Mouse (Mus musculus) midbrain, embryonic 12.5 days (tissue): ENCODE measurements around the gene Adarb1. TPM values are rescaled to one million over a fixed set of nuclear protein-coding genes. Genes with fewer than 3 reads are reported as not detected.

Source experiments
- ATAC-seq: fragments of 200-750 bp; cut with Nextera tagmentation; 2 replicates; pipeline ENCODE4 v1.8.0; 2017; ENCODE audit warnings: low read depth, moderate TSS enrichment, moderate library complexity; ENCODE audit not compliant: low FRiP score
- H3K27ac ChIP-seq: fragments of 300-500 bp; sonication (generic); replicated peaks from 2 replicates; pipeline ENCODE4 v1.5.1; 2016; ENCODE audit warnings: mild to moderate bottlenecking
- H3K27me3 ChIP-seq: fragments of 300-500 bp; sonication (generic); 2 replicates; pipeline ENCODE4 v1.6.1; 2016; ENCODE audit warnings: mild to moderate bottlenecking
- H3K36me3 ChIP-seq: fragments of 300-500 bp; sonication (generic); 2 replicates; pipeline ENCODE4 v1.6.1; 2016
- H3K4me1 ChIP-seq: fragments of 300-500 bp; sonication (generic); 2 replicates; pipeline ENCODE4 v1.6.1; 2016
- H3K4me2 ChIP-seq: fragments of 300-500 bp; sonication (generic); replicated peaks from 2 replicates; pipeline ENCODE4 v1.6.1; 2016; ENCODE audit warnings: mild to moderate bottlenecking, moderate library complexity
- H3K4me3 ChIP-seq: fragments of 300-500 bp; sonication (generic); 2 replicates; pipeline ENCODE4 v1.5.1; 2016; ENCODE audit warnings: mild to moderate bottlenecking
- H3K9ac ChIP-seq: fragments of 300-500 bp; sonication (generic); replicated peaks from 2 replicates; pipeline ENCODE4 v1.6.1; 2016; ENCODE audit warnings: mild to moderate bottlenecking, moderate library complexity
- H3K9me3 ChIP-seq: fragments of 300-500 bp; sonication (generic); 2 replicates; pipeline ENCODE4 v1.6.1; 2016; ENCODE audit warnings: mild to moderate bottlenecking
- WGBS: fragments of 180-500 bp; shearing (Covaris S2); methylation state at CpG from one replicate; pipeline ENCODE4 v1.1.7; 2016; 5-methylcytosine and 5-hydroxymethylcytosine counted together
- polyA plus RNA-seq: library from polyadenylated mRNA; unstranded; fragments of >200 nt; fragmentation: Nextera tagmentation; extraction: Ambion mirVana; gene quantifications from 2 replicates; pipeline ENCODE4 v1.2.1, GENCODE M21; 2016

Gene Adarb1
- polyA plus RNA-seq, 1 experiment from 2014 or later, result 9.3 TPM

GRCm38 (mm10) chr10:77272980-77273730 lies 144.9 kb downstream of the Adarb1 start:
- H3K36me3 ChIP-seq, result peaks cover 27% of the 10 kb centered on the region
- no peak overlapping the region for H3K4me2 ChIP-seq
- no peak overlapping the region for H3K27ac ChIP-seq
- ATAC-seq, result no peak
- H3K4me3 ChIP-seq, result no peak overlapping the region
- H3K9ac ChIP-seq, result no peak overlapping the region
- H3K27me3 ChIP-seq, result peaks cover 3% of the 10 kb centered on the region; the same call in 1 of the 2 replicates
- WGBS, result 70% methylated on average over 11 of the region's 11 CpGs
- H3K4me1 ChIP-seq, result peaks cover 4% of the 10 kb centered on the region; the same call in 1 of the 2 replicates
- no peaks in the 10 kb centered on the region for H3K9me3 ChIP-seq

GRCm38 (mm10) chr10:77269129-77269528 lies 148.9 kb downstream of the Adarb1 start:
- Histone ChIP-seq H3K4me1 (peaks cover 4% of the 10 kb centered on the region; the same call in 1 of the 2 replicates), H3K36me3 (peaks cover 67% of the 10 kb centered on the region)
- WGBS, result 91% methylated on average over 7 of the region's 7 CpGs

GRCm38 (mm10) chr10:77267027-77267426 lies 151.0 kb downstream of the Adarb1 start:
- no peak overlapping the region for H3K27ac ChIP-seq
- H3K4me3 ChIP-seq, result no peak overlapping the region
- no peaks in the 10 kb centered on the region for H3K4me1 ChIP-seq
- ATAC-seq, result no peak
- H3K9ac ChIP-seq, result no peak overlapping the region
- no peaks in the 10 kb centered on the region for H3K27me3 ChIP-seq
- peaks cover 88% of the 10 kb centered on the region for H3K36me3 ChIP-seq
- H3K9me3 ChIP-seq, result no peaks in the 10 kb centered on the region
- no peak overlapping the region for H3K4me2 ChIP-seq
- WGBS, result 91% methylated on average over 14 of the region's 14 CpGs

More at GRCm38 (mm10) chr10:77269129-77269528, 148.9 kb downstream of the Adarb1 start:
- Histone ChIP-seq H3K9ac (no peak overlapping the region), H3K27me3 (peaks cover 3% of the 10 kb centered on the region; the same call in 1 of the 2 replicates), H3K9me3 (no peaks in the 10 kb centered on the region), H3K4me2 (no peak overlapping the region), H3K4me3 (no peak overlapping the region), H3K27ac (no peak overlapping the region)
- ATAC-seq, result no peak

- H3K36me3 ChIP-seq, result peaks cover 96% of the 10 kb centered on the region
- 72% methylated on average over 8 of the region's 8 CpGs for whole genome bisulfite sequencing
These were observed 151.8 kb downstream of the Adarb1 start for GRCm38 (mm10) chr10:77266281-77266680.

GRCm38 (mm10) chr10:77260166-77260875 lies 157.7 kb downstream of the Adarb1 start:
- peak overlapping the region; percentile 72 for H3K9ac ChIP-seq
- H3K4me1 ChIP-seq, result peaks cover 15% of the 10 kb centered on the region
- H3K27me3 ChIP-seq, result no peaks in the 10 kb centered on the region
- no peak overlapping the region for H3K27ac ChIP-seq
- 84% methylated on average over 17 of the region's 17 CpGs for WGBS
- H3K4me3 ChIP-seq, result peak overlapping the region; percentile 80
- peak overlapping the region; percentile 75 for H3K4me2 ChIP-seq
- no peak for ATAC-seq
- H3K9me3 ChIP-seq, result no peaks in the 10 kb centered on the region
- peaks cover 49% of the 10 kb centered on the region for H3K36me3 ChIP-seq

More at GRCm38 (mm10) chr10:77266281-77266680, 151.8 kb downstream of the Adarb1 start:
- H3K4me2 ChIP-seq, result no peak overlapping the region
- no peaks in the 10 kb centered on the region for H3K9me3 ChIP-seq
- no peak overlapping the region for H3K27ac ChIP-seq
- H3K4me3 ChIP-seq, result no peak overlapping the region
- ATAC-seq, result no peak
- H3K9ac ChIP-seq, result no peak overlapping the region
- H3K4me1 ChIP-seq, result no peaks in the 10 kb centered on the region
- H3K27me3 ChIP-seq, result no peaks in the 10 kb centered on the region

- ATAC-seq, result peak; percentile 99
- H3K4me2 ChIP-seq, result peak within 1 kb of the TSS; percentile 75
- H3K36me3 ChIP-seq, result peaks cover 36% of the 10 kb centered on the region
- H3K27ac ChIP-seq, result peak within 1 kb of the TSS; percentile 79
- no peaks in the 10 kb centered on the region for H3K27me3 ChIP-seq
- H3K9me3 ChIP-seq, result no peaks in the 10 kb centered on the region
- peak within 1 kb of the TSS; percentile 80 for H3K4me3 ChIP-seq
- H3K9ac ChIP-seq, result peak within 1 kb of the TSS; percentile 72
- under 1% methylated on average over 81 of the region's 81 CpGs for WGBS
- H3K4me1 ChIP-seq, result peaks cover 15% of the 10 kb centered on the region
These were observed 159.1 kb downstream of the Adarb1 start, which contains the start of gene Pofut2 for GRCm38 (mm10) chr10:77258704-77259621. TSS of gene Pofut2 (plus strand) at chr10:77259218.

- Histone ChIP-seq H3K9ac (no peak overlapping the region; the same call in 1 of the 2 replicates), H3K27me3 (no peaks in the 10 kb centered on the region), H3K4me2 (peak overlapping the region; percentile 75), H3K9me3 (no peaks in the 10 kb centered on the region), H3K36me3 (peaks cover 27% of the 10 kb centered on the region), H3K4me3 (peak overlapping the region; percentile 80; the same call in 1 of the 2 replicates), H3K4me1 (peaks cover 15% of the 10 kb centered on the region), H3K27ac (no peak overlapping the region)
- WGBS, result 54% methylated on average over 4 of the region's 4 CpGs
- ATAC-seq, result no peak
These were observed 160.0 kb downstream of the Adarb1 start for GRCm38 (mm10) chr10:77258041-77258590.

- ATAC-seq, result no peak
- H3K4me2 ChIP-seq, result no peak overlapping the region
- no peak overlapping the region for H3K4me3 ChIP-seq
- no peaks in the 10 kb centered on the region for H3K9me3 ChIP-seq
- peaks cover 3% of the 10 kb centered on the region; the same call in 1 of the 2 replicates for H3K36me3 ChIP-seq
- no peak overlapping the region for H3K9ac ChIP-seq
- H3K27me3 ChIP-seq, result peaks cover 3% of the 10 kb centered on the region; the same call in 1 of the 2 replicates
- 57% methylated on average over 3 of the region's 3 CpGs for WGBS
- H3K4me1 ChIP-seq, result peaks cover 20% of the 10 kb centered on the region
- no peak overlapping the region for H3K27ac ChIP-seq
These were observed 162.4 kb downstream of the Adarb1 start for GRCm38 (mm10) chr10:77255676-77256075.

- 54% methylated on average over 3 of the region's 3 CpGs for WGBS
- no peaks in the 10 kb centered on the region for H3K36me3 ChIP-seq
- no peak overlapping the region for H3K4me2 ChIP-seq
- no peak overlapping the region for H3K4me3 ChIP-seq
- H3K9ac ChIP-seq, result no peak overlapping the region
- H3K27ac ChIP-seq, result no peak overlapping the region
- H3K9me3 ChIP-seq, result no peaks in the 10 kb centered on the region
- peaks cover 16% of the 10 kb centered on the region for H3K4me1 ChIP-seq
- peaks cover 3% of the 10 kb centered on the region; the same call in 1 of the 2 replicates for H3K27me3 ChIP-seq
- no peak for ATAC-seq
These were observed 162.8 kb downstream of the Adarb1 start for GRCm38 (mm10) chr10:77255231-77255630.

- 0% methylated on average over 4 of the region's 4 CpGs for WGBS
- no peak overlapping the region for H3K4me3 ChIP-seq
These were observed 165.3 kb downstream of the Adarb1 start for GRCm38 (mm10) chr10:77252790-77253189.

More at GRCm38 (mm10) chr10:77252790-77253189, 165.3 kb downstream of the Adarb1 start:
- Histone ChIP-seq H3K27ac (no peak overlapping the region), H3K27me3 (peaks cover 3% of the 10 kb centered on the region; the same call in 1 of the 2 replicates), H3K36me3 (no peaks in the 10 kb centered on the region), H3K9me3 (no peaks in the 10 kb centered on the region), H3K4me1 (peaks cover 10% of the 10 kb centered on the region; the same call in 1 of the 2 replicates), H3K4me2 (no peak overlapping the region), H3K9ac (no peak overlapping the region)
- peak; percentile 65 for ATAC-seq
